Mouse (Mus musculus) lung, postnatal 0 days (tissue): ENCODE data around the gene 0610009B22Rik. TPM values are rescaled to one million over a fixed set of nuclear protein-coding genes. Genes with fewer than 3 reads are reported as not detected.

ENCODE experiments used
- ATAC-seq: fragments of 200-750 bp; cut with Nextera tagmentation; 2 replicates; pipeline ENCODE4 v1.8.0; 2017; ENCODE audit warnings: moderate library complexity
- DNase-seq: peaks from one replicate; pipeline ENCODE4 v3.0.0-alpha.2; 2016; ENCODE audit warnings: low spot score
- H3K27ac ChIP-seq: fragments of 300-500 bp; sonication (generic); 2 replicates; pipeline ENCODE4 v1.5.1; 2014; ENCODE audit warnings: antibody characterized with exemption, mild to moderate bottlenecking, low read length, mixed read lengths
- H3K27me3 ChIP-seq: fragments of 300-500 bp; sonication (generic); replicated peaks from 2 replicates; pipeline ENCODE4 v1.6.1; 2014; ENCODE audit warnings: low read length, mixed read lengths; ENCODE audit not compliant: insufficient read depth
- H3K36me3 ChIP-seq: fragments of 300-500 bp; sonication (generic); 2 replicates; pipeline ENCODE4 v1.6.1; 2014; ENCODE audit warnings: low read length, mixed read lengths; ENCODE audit not compliant: insufficient read depth
- H3K4me1 ChIP-seq: fragments of 300-500 bp; sonication (generic); 2 replicates; pipeline ENCODE4 v1.6.1; 2014; ENCODE audit warnings: antibody characterized with exemption, low read depth, low read length, mixed read lengths; ENCODE audit not compliant: insufficient read depth
- H3K4me2 ChIP-seq: fragments of 300-500 bp; sonication (generic); replicated peaks from 2 replicates; pipeline ENCODE4 v1.6.1; 2014; ENCODE audit warnings: low read depth, mild to moderate bottlenecking, low read length, moderate library complexity, mixed read lengths
- H3K4me3 ChIP-seq: fragments of 300-500 bp; sonication (generic); 2 replicates; pipeline ENCODE4 v1.5.1; 2014; ENCODE audit warnings: low read depth, low read length
- H3K9ac ChIP-seq: fragments of 300-500 bp; sonication (generic); replicated peaks from 2 replicates; pipeline ENCODE4 v1.6.1; 2014; ENCODE audit warnings: low read depth, mild to moderate bottlenecking
- H3K9me3 ChIP-seq: fragments of 300-500 bp; sonication (generic); 2 replicates; pipeline ENCODE4 v1.6.1; 2016; ENCODE audit warnings: low read length, mixed read lengths
- CTCF ChIP-seq: IDR thresholded peaks from 2 replicates; pipeline ENCODE4 v1.5.1; 2016; ENCODE audit warnings: antibody characterized with exemption, mild to moderate bottlenecking
- EP300 ChIP-seq: IDR thresholded peaks from 2 replicates; pipeline ENCODE4 v1.6.1; 2016; ENCODE audit warnings: antibody characterized with exemption, mild to moderate bottlenecking, control low read depth
- WGBS: fragments of 180-500 bp; shearing (Covaris S2); extraction: QIAGEN DNeasy Blood & Tissue Kit; methylation state at CpG from one replicate; pipeline ENCODE4 v1.1.7; 2014; 5-methylcytosine and 5-hydroxymethylcytosine counted together
- polyA plus RNA-seq: library from polyadenylated mRNA; unstranded; fragments of >200 nt; fragmentation: Nextera tagmentation; extraction: Ambion mirVana; gene quantifications from 2 replicates; pipeline ENCODE4 v1.2.1, GENCODE M21; 2015

The 0610009B22Rik gene
- polyA plus RNA-seq, 1 experiment from 2014 or later = 95.9 TPM

DNA sequence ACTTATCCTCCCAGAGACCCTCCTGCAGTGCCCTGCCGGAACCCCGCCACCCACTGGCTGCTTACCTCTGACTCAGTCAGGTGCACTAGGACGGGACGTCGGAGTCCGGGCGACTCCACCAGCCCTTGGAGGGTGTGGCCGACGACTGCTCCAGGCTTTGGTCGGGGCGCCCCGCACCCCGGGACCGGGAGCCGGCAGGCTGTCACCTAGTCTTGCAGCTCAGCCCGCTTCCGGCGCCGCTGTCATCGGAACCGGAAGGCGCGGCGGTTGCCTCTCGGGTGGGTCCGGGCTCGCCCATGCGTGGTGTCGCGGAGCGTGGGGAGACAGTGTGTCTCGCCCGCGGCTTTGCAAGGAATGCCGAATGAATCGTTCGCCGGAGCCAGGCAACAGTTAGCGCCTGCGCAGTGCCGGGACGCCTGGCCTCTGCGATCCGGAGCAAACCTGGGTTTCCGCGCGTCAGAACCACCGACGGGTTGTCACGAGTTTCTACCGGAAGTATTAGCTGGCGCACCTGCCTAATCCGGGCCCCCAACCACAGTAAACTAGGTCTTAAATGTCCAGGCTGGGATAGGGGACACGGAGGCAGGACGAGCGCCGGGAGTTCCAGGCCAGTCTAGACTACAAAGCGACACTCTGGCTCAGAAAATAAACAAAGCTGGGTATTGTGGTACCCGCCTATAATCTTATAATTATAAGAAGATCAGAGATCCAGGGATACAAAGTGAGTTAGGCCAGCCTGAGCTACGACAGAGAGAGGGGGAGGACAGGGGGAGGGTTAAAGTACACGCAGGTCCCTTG, 53.0 kb downstream of the 0610009B22Rik start, which contains the start of gene Rmnd5b:
TSS of gene Rmnd5b (minus strand) at position 372 of the 798 bp plus-strand sequence.
- Histone ChIP-seq H3K4me3 (peak within 1 kb of the TSS; percentile 69), H3K27me3 (no peaks in the 10 kb centered on the region), H3K9me3 (no peaks in the 10 kb centered on the region), H3K4me2 (peak within 1 kb of the TSS; percentile 79), H3K36me3 (no peaks in the 10 kb centered on the region), H3K27ac (peak within 1 kb of the TSS; percentile 91), H3K4me1 (peaks cover 6% of the 10 kb centered on the region), H3K9ac (peak within 1 kb of the TSS; percentile 57)
- peak; percentile 38 for TF ChIP-seq CTCF
- peak; percentile 55 for TF ChIP-seq EP300
- ATAC-seq (peak; percentile 83), DNase-seq (peak; percentile 93)
- WGBS = under 1% methylated on average over 53 of the region's 61 CpGs

Other genes starting within 250 kb of the 0610009B22Rik start
- 10.8 and 12.0 TPM in 2 replicates for gene Phykpl, start 104.1 kb downstream of the 0610009B22Rik start, polyA plus RNA-seq
- 152 and 167 TPM in 2 replicates for gene Hnrnpab, start 82.0 kb downstream of the 0610009B22Rik start, polyA plus RNA-seq
- gene Nhp2, start 69.1 kb downstream of the 0610009B22Rik start, polyA plus RNA-seq = 60.1 and 67.2 TPM in 2 replicates
- gene Rmnd5b, start 53.0 kb downstream of the 0610009B22Rik start, polyA plus RNA-seq = 43.2 and 46.4 TPM in 2 replicates
- 43.9 and 44.7 TPM in 2 replicates for gene N4bp3, start 38.0 kb downstream of the 0610009B22Rik start, polyA plus RNA-seq
- 2.5 and 3.1 TPM in 2 replicates for gene D930048N14Rik, start 37.9 kb downstream of the 0610009B22Rik start, polyA plus RNA-seq
- 10.3 and 10.5 TPM in 2 replicates for gene Sec24a, start 74.8 kb upstream of the 0610009B22Rik start, polyA plus RNA-seq
- gene Sar1b, start 74.8 kb upstream of the 0610009B22Rik start, polyA plus RNA-seq = 121 and 125 TPM in 2 replicates
- 3.1 and 3.9 TPM in 2 replicates for gene Jade2, start 168.8 kb upstream of the 0610009B22Rik start, polyA plus RNA-seq